In genomic region chr16:22483900-22484299, GRCm38 (mm10) we compare ENCODE assay signal across 14 mouse cellular contexts. TPM values are rescaled to one million over a fixed set of nuclear protein-coding genes. Genes with fewer than 3 reads are reported as not detected.
A peak's percentile ranks its signal among the peaks of the same experiment; 100 is the strongest.
DNase-seq lines count a peak whose midpoint lies in the region.
"Had no signal": no experiment of that assay in that cellular context is flagged by ENCODE, and none has a peak within 500 bp of the region (broad histone marks: within the 10 kb centered on the region; RNA-seq: fewer than 3 reads in every experiment).

No protein-coding gene starts in this region.

- intact Hi-C loops in left cerebral cortex, postnatal 10 days (cut with DNase I): no loop called here

- DNase-seq in frontal cortex, adult 2 months (ENCODE audit: extremely low spot score in 1 of 2, low spot score in 1 of 2): peak; percentile 41 to 64
- DNase-seq in frontal cortex, postnatal 14 days (ENCODE audit: low spot score in 2 of 2): no peak
- peak; percentile 45 to 54 for DNase-seq in left cerebral cortex, adult 18-20 months (ENCODE audit: low spot score in 2 of 2)
- no peak for DNase-seq in left cerebral cortex, postnatal 10 days (ENCODE audit: extremely low spot score in 1 of 2, low spot score in 2 of 2)
- peak; percentile 50 for DNase-seq in testis, postnatal 10 days (ENCODE audit: low spot score)
- DNase-seq in testis, postnatal 14 days (ENCODE audit: low spot score): no peak
- DNase-seq in telencephalon, adult 2 months (ENCODE audit: low read depth, low spot score): peak; percentile 80
- DNase-seq in adrenal gland, postnatal 36 days: no peak
- DNase-seq: adrenal gland, postnatal 14 days; cerebellum, adult 2 months; cerebellum, postnatal 14 days; embryo, embryonic 11 days; gastrocnemius, postnatal 10 days; heart, adult 2 months had no signal

RNA-seq across cellular contexts. Expression of gene Etv5, which starts 44.4 kb away (rescaled TPM):
- 55.9 and 57.6 TPM in 2 replicates for polyA plus RNA-seq in frontal cortex, adult 2 months (2012; rRNA removed)
- total RNA-seq in left cerebral cortex, adult 18-20 months (2021): 100 to 1,000 TPM in 1 of 2 experiments, 10 to 100 TPM in 1; 89.3 to 104 TPM
- 10 to 100 TPM; 39.1 to 39.3 TPM for total RNA-seq in left cerebral cortex, postnatal 10 days (2021)
- total RNA-seq in adrenal gland, postnatal 36 days (2021): 10 to 100 TPM; 29.7 to 33.3 TPM

Comparison
In these comparisons a context has a peak if more than half of its experiments do, and no peak if none do; other contexts are left out.
1. DNase-seq: peak in frontal cortex, adult 2 months (2 of 2), left cerebral cortex, adult 18-20 months (2 of 2), testis, postnatal 10 days (single experiment) and telencephalon, adult 2 months (single experiment); none in frontal cortex, postnatal 14 days (0 of 2), left cerebral cortex, postnatal 10 days (0 of 2), testis, postnatal 14 days (single experiment) and adrenal gland, postnatal 36 days (0 of 2).